Mouse (Mus musculus): ENCODE results near the gene Gm28845. TPM values are rescaled to one million over a fixed set of nuclear protein-coding genes. Genes with fewer than 3 reads are reported as not detected.
"Not testable (repeated sequence)": the region's sequence is repeated elsewhere in the genome, so short reads cannot be mapped to it uniquely, and the experiment has no call there.

Gene Gm28845
- total RNA-seq, 2 experiments from 2014 or later = not detected

DNA sequence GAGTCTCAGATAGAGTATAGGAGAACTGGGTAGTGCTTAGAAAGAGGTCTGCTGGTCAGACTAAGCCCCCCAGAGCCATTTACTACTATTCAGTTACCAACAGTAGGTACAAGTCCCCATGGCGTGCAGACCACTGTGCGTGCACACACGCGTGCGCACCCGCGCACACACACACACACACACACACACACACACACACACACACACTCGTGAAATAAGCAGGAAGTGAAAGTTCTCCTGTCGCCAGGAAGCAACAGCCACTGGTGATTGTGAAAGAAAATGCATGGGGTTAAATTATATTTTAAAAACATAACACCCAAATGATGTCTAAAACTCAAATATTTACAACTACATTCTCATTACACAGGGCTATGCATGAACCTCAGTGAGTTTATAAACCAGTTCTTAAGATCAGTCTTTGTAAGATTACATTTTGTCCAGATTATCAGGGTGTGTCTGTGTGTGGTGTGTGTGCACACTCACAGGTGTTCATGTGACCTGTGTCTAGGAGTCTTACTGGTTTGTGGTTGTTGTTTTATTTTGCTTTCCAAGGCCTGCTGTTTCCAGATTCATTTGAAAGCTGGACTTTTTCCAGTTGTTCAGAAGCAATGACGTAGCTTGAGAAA, 11.6 kb downstream of the Gm28845 start:
- DNase-seq = no peak

DNA sequence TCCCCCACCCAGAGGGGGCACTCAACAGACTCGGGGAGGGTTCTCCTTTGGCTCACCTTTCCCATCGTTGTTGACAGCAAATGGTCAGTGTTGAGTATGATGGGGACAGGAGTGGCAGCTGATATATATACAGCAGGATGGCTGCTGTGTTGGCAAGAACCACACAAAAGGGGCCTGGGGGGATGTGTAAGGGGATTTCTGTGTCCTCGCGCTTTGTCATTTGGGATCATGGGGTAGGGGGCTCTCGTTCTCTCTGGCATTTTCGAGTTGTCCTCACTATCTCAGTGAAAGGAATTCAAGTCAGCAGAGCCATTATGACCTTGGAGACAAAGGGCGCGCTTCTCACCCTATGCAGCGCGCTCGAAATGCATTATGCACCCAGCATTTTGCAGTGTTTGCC, 16.1 kb downstream of the Gm28845 start, which contains the start of gene Cryga:
TSS of gene Cryga (minus strand) at position 101 of the 400 bp plus-strand sequence.
- no peak for DNase-seq

DNA sequence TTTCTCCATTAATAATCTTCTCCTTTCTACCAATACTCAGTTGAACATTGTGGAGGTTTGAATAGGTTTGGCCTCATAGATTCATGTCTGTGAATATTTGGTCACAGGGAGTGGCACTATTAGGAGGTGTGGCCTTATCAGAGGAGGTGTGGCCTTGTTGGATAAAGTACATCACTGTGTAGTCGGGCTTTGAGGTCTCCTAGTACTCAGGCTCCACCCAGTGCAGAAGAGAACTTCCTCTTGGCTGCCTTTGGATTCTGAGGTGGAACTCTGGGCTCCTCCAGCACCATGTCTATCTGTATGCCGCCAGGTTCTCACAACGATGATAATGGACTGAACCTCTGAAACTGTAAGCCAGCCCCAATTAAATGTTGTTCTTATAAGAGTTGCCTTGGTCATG, 22.4 kb downstream of the Gm28845 start:
- no peak for DNase-seq

DNA sequence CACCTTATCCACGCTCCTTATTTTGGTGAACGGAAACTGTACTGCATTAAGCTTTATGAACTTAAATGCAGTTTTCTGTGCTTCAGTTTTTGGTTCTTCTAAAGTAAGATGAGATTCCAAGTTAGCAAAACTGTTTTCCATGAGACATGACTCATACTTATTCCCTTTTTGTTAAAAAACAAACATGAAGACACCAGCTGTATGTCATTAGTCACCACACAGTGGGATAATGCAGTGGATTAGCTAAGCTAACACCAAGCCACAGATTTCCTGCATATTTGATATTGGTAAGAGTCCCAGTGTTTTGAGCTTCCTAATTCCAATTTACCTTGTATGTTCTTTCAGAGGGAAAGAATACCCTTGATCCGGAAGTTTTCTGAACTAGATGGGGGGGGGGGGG, 27.8 kb downstream of the Gm28845 start:
- no peak for DNase-seq

DNA sequence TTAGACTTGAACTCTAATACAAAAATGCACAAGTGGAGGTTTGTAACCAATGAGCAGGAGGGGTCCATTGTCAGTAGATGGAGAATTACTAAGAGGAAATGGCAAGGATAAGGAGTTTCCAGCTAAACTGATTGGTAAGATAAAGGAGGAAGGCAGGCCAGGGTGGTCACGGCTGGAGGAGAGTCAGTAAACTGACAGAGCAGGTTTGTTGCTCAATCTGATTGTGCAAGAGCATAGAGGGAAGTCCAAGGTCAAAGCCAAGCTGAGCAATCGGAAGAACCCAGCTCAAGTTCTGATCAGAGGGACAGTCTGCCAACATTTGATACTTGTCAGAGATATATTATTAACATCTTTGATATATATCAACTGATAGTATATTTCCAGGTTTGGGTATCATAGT, 29.0 kb downstream of the Gm28845 start:
- no peak for DNase-seq

DNA sequence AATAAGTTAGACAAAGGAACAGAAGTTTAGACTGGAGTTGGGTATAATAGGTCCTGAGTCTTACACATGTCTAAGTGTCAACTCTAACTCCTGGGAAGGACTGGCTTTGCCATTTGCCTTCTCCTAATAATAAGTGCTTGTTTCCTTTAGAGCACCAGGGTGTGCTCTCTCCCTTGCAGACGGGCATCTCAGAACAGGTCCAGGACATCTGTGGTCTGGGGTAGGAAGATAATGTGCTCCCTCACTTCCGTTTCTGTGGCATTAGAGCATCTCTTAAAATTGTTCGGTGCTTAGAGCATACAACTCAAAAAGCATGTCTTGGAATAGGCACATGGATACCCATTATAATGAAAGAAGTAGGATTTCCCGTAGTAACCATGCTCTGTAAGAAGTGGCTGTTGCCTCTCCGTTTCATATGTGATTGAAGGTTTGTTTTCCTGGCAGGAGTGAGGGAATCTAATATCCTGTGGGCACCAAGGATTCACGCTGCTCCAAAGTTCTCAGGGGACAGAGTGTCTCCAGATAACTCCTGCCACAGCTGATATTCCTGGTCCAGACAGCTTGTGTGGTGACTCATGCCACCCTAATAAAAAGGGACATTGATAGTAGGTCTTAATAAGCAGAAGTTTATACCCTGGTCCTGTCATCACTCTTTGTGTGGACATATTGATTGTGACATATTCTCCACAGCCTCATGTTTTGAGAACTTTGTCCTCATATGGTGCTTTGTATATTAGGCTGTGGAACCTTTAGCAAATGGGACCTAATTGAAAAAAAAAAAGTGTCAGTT, 30.6 kb downstream of the Gm28845 start:
- DNase-seq = no peak

DNA sequence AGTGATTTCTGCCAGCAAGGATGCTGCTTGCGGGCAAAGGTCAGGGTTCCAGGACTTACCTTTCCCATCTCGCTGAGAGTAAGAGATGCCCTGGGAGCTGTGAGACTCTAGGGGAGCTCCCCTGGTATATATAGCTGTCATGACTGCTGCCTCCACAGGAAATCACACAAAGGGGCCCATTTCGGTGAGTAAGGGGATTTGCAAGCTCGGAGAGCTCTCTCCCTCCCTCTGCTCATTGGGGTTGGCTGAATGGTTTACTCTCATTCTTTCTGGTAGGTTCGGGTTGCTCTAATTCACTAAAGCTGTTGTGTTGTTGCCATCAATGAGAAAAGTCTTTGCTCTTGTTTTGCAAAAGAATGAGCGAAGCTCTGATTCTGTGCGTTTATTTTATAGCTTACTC, 37.2 kb downstream of the Gm28845 start, which contains the start of gene Crygb:
TSS of gene Crygb (minus strand) at position 101 of the 400 bp plus-strand sequence.
- no peak for DNase-seq

DNA sequence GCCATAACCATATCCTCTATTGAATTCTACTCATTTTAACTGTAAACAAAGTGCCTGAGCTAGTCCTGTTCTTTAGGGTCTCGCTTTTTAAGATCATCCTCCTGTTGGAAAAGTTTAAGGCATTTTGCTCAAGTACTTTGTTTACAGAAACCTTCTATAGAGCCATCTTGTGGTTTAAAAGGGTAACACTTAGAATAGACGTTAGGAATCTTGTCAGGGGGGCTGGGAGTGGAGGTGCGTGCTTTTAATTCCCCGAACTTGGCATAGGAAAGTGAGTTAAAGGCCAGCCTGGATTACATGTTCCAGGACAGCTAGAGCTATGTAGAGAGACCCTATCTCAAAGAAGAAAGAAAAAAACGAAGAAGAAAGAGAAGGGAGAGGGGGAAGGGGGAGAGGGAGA, 43.8 kb downstream of the Gm28845 start:
- DNase-seq = no peak

DNA sequence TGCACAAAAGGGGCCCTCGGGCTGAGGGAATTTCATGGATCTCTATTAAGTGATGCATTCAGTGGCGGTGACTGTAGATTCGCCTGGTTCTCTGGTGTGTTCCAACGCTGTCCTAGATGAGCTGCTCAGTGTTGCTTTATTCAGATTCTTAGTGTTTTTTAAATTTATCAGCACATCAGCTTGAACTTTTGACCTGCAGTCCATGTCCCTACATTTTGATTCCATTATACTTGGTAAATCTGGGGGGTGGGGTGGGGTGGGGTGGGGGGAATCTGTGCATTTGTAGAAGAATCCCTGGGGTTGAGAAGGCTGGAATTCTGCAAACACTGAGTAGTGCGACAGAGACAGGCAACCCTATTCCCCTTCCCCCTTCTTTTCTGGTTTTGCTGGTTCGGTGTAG, 45.8 kb downstream of the Gm28845 start, which contains the start of gene Crygc:
TSS of gene Crygc (minus strand) at position 101 of the 400 bp plus-strand sequence.
- DNase-seq = no peak

DNA sequence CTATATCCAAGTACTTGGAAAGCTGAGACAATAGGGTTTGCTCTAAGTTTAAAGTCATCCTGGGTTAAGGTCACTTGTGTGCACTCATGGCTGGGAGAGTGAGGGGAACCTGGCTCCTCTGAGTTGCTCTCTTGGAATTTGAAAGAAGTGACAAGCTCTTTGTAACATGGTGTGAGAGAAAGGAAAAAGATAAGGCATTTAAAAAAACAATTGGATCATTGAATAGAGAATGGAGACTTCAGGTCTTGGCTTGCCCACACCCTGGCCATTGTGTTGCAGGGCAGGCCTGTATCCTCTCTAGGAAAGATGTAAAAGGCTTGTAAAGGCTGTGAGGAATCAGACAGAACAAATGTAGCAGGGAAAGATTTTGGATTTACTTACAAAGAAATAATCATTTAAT, 51.5 kb downstream of the Gm28845 start:
- no peak for DNase-seq

DNA sequence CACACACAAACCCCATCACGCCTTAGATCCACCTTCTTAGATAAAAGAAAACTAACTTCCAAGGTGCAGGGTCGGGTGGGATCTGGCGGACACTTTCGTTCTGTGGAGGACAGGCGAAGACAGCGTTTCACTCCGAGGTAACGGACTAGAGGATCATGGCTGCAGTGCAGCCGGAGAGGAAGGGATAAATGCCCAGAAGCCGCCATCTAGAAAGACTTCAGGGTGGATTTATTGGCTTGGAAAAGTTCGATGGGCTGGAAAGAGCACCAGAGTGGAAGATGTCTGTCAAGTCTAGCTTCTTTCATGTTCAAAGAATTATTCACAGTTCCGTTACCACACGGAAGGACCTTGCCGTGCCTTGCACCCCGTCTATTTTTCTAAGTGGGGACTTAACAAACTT, 55.2 kb downstream of the Gm28845 start:
- no peak for DNase-seq

DNA sequence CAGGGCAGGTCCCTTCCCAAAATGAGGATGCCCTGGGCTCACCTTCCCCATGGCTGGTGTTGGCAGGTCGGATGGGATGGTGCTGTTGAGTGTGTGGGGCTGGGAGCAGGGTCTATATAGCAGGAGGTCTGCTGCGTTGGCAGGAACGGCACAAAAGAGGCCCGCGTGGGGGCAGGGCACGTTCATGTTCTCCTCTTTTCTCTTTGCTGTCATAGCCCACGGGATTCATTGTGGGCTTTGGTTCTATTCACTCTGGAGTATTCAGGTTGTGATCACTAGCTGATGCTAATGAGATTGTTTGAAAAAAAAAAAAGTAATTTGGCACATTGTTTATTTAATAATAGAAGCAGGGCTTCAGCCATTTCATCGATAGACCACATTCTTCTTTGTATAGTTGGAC, 56.0 kb downstream of the Gm28845 start, which contains the start of gene Crygd:
TSS of gene Crygd (minus strand) at position 101 of the 400 bp plus-strand sequence.
- DNase-seq = no peak

DNA sequence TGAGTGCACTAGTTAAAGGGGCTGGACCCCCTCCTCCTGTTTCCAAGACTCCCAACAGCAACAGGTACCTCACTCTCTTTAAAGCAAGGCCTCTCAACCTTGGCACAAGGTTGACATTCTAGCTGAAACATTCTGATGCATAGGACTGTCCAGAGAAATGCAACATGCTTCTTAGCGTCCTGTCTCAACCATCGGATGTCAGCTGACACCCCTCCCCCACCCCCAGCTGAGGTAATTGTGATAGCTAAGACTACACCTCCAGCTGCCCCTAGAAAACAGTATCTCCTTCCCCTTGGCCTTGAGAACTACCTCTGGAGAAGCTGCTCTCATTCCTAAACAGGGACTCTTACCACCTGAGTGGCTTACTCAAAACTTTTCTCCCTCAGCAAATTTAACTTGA, 67.2 kb downstream of the Gm28845 start:
- no peak for DNase-seq

DNA sequence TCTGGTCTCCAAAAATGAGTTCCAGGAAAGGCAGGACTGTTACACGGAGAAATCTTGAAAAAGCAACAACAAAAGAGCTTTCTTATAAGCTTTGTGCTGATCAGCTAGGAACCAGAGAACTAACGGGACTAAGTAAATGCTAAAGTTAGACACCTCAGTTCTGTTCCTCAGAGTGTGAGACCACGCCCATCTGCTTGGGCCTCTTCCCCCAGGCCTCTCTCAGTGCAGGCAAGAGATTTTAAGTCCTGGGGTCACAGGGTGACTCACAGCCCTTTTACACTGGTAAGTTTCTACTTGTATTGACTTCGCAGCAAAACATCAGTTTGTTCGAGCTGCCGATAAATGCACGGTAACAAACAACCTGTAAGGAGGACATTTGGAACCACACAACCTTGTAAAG, 67.7 kb downstream of the Gm28845 start:
- no peak for DNase-seq

DNA sequence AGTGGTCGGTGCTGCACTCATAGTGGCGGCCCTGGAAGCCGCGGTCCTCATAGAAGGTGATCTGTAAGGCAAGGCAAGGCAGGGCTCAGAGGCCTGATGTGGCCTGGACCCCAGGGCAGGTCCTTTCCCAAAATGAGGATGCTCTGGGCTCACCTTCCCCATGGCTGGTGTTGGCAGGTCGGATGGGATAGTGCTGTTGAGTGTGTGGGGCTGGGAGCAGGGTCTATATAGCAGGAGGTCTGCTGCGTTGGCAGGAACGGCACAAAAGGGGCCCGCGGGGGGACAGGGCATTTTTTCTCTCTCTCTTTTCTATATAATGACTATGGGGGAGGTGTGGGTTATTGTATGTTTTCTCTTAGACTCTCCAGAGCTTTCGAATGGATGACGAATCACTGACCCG, 68.4 kb downstream of the Gm28845 start, which contains the start of gene Cryge:
TSS of gene Cryge (minus strand) at position 198 of the 400 bp plus-strand sequence.
- DNase-seq = not testable (repeated sequence)

Other genes with a start within 250 kb of the Gm28845 start
- 10 to 100 TPM; 30.7 to 35.0 TPM for gene Plekhm3, start 162.7 kb downstream of the Gm28845 start, total RNA-seq (2021)
- gene Akr1cl, start 86.8 kb downstream of the Gm28845 start, total RNA-seq (2021) = not detected
- not detected for gene Cryge, start 68.4 kb downstream of the Gm28845 start, total RNA-seq (2021)
- gene Crygd, start 56.1 kb downstream of the Gm28845 start, total RNA-seq (2021) = not detected
- not detected for gene Crygc, start 45.9 kb downstream of the Gm28845 start, total RNA-seq (2021)
- gene Crygb, start 37.3 kb downstream of the Gm28845 start, total RNA-seq (2021) = not detected
- 1 to 10 TPM; 1.1 to 1.8 TPM for gene Cryga, start 16.2 kb downstream of the Gm28845 start, total RNA-seq (2021)
- gene D630023F18Rik, start 3.7 kb upstream of the Gm28845 start, total RNA-seq (2021) = 1 to 10 TPM; 7.9 to 9.9 TPM
- 10 to 100 TPM; 45.6 to 48.5 TPM for gene Idh1, start 66.9 kb upstream of the Gm28845 start, total RNA-seq (2021)
- gene Pikfyve, start 67.1 kb upstream of the Gm28845 start, total RNA-seq (2021) = 10 to 100 TPM; 41.9 to 44.0 TPM
- under 1 TPM; 0.17 to 0.30 TPM for gene Pth2r, start 162.5 kb upstream of the Gm28845 start, total RNA-seq (2021)